Comparison of ENCODE assay signal across 9 mouse cellular contexts in the genomic region with DNA sequence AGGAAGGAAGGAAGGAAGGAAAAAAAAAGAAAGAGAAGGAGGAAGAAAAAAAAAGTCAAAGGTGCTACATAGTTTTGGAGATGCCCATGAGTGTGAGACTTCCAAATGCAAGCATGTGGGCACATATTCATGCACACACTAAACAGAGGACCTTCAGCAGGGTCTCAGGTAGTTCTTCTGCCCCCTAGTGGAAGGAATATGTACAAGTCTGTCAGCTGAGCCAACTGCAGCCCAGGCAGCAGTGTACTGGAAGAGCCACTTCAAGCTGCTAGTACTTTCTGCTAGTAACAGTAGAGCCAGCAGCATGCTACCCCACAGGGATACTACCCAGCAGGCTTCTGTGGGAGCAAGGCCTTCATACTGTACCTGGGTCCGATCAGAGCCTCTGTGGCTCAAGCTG. TPM values are rescaled to one million over a fixed set of nuclear protein-coding genes. Genes with fewer than 3 reads are reported as not detected.
DNase-seq lines count a peak whose midpoint lies in the region; ATAC-seq and TF ChIP-seq lines count a peak whose summit lies in the region.
"Had no signal": no experiment of that assay in that cellular context is flagged by ENCODE, and none has a peak within 500 bp of the region (broad histone marks: within the 10 kb centered on the region; RNA-seq: fewer than 3 reads in every experiment).

No protein-coding gene starts in this region.

- in situ Hi-C loops in ES-E14 (cut with MboI; ENCODE audit: low sequenced_read_pairs in 2 of 2, unreplicated experiment in 2 of 2): no loop called here

- peak; percentile 20 for DNase-seq in 3134 (ENCODE audit: extremely low read depth, insufficient read length, low spot score)
- DNase-seq in ES-E14 (ENCODE audit: low read depth, low spot score): peak; percentile 50
- peak; percentile 52 for DNase-seq in cerebellum, adult 8-10 months
- DNase-seq in forebrain, postnatal 0 days: peak; percentile 79
- peak; percentile 84 for DNase-seq in kidney, postnatal 0 days (ENCODE audit: low spot score)
- DNase-seq in liver, postnatal 0 days: peak; percentile 29
- no peak for DNase-seq in testis, postnatal 14 days (ENCODE audit: low spot score)

- peak; percentile 92 for ATAC-seq in forebrain, postnatal 0 days
- no peak; the same call in 1 of the 2 replicates for ATAC-seq in kidney, postnatal 0 days (replicated peaks; ENCODE audit: low FRiP score, low read depth)
- ATAC-seq in liver, postnatal 0 days: peak; percentile 54; the same call in 1 of the 2 replicates
- ATAC-seq in neutrophil, adult 5-6 weeks (ENCODE audit: extremely low read depth, insufficient number of reproducible peaks, low FRiP score, poor library complexity, severe bottlenecking): peak; percentile 42; the same call in 1 of the 2 replicates

- no peak for TF ChIP-seq EP300 in liver, postnatal 0 days (IDR thresholded peaks at IDR 0.05; ENCODE audit: low read depth)

- no peak overlapping the region for H3K9ac ChIP-seq in ES-E14 (ENCODE audit: insufficient read depth, low read depth, low read length, poor library complexity, severe bottlenecking)
- no peak overlapping the region for H3K9ac ChIP-seq in forebrain, postnatal 0 days
- H3K9ac ChIP-seq in kidney, postnatal 0 days (ENCODE audit: low read depth, low read length): no peak overlapping the region
- no peak overlapping the region for H3K9ac ChIP-seq in liver, postnatal 0 days (replicated peaks)

- peaks cover 8% of the 10 kb centered on the region; the same call in 1 of the 2 replicates for H3K36me3 ChIP-seq in ES-E14 (ENCODE audit: control insufficient read depth, insufficient read depth, low read length, poor library complexity, severe bottlenecking)
- H3K36me3 ChIP-seq in forebrain, postnatal 0 days (ENCODE audit: insufficient read depth): peaks cover 13% of the 10 kb centered on the region
- 0 out of 2 replicates have a peak, but pooled peaks cover 7% of the 10 kb centered on the region for H3K36me3 ChIP-seq in kidney, postnatal 0 days (ENCODE audit: insufficient read depth, low read length)
- H3K36me3 ChIP-seq in liver, postnatal 0 days (replicated peaks; ENCODE audit: insufficient read depth, low read length): peaks cover 7% of the 10 kb centered on the region

- 65% methylated on average over 1 of the region's 1 CpGs for WGBS in forebrain, postnatal 0 days
- WGBS in kidney, postnatal 0 days: 62% methylated on average over 1 of the region's 1 CpGs
- 79% methylated on average over 1 of the region's 1 CpGs for WGBS in liver, postnatal 0 days (ENCODE audit: insufficient replicate concordance)

- H3K4me1 ChIP-seq in ES-E14 (ENCODE audit: control insufficient read depth in 2 of 2, insufficient read depth in 2 of 2, low read length in 2 of 2, poor library complexity in 1 of 2): 0 out of 4 replicates have a peak, but pooled peaks cover 0 to 2% of the 10 kb centered on the region in 2 experiments
- H3K4me1 ChIP-seq in forebrain, postnatal 0 days (ENCODE audit: insufficient read depth): no peaks in the 10 kb centered on the region
- H3K4me1 ChIP-seq in kidney, postnatal 0 days (replicated peaks; ENCODE audit: insufficient read depth, low read length): no peaks in the 10 kb centered on the region
- no peaks in the 10 kb centered on the region for H3K4me1 ChIP-seq in liver, postnatal 0 days (ENCODE audit: insufficient read depth)

- TF ChIP-seq CTCF in forebrain, postnatal 0 days (IDR thresholded peaks at IDR 0.05; ENCODE audit: low read depth): peak; percentile 88
- peak; percentile 85 for TF ChIP-seq CTCF in kidney, postnatal 0 days (IDR thresholded peaks at IDR 0.05; ENCODE audit: low read depth)
- TF ChIP-seq CTCF in liver, postnatal 0 days (IDR thresholded peaks at IDR 0.05; ENCODE audit: low read depth): peak; percentile 83

- no peak overlapping the region for H3K27ac ChIP-seq in ES-E14 (ENCODE audit: insufficient read depth, low read depth, low read length, poor library complexity, severe bottlenecking)
- no peak overlapping the region for H3K27ac ChIP-seq in forebrain, postnatal 0 days (ENCODE audit: low read depth, low read length)
- H3K27ac ChIP-seq in kidney, postnatal 0 days: no peak overlapping the region
- no peak overlapping the region for H3K27ac ChIP-seq in liver, postnatal 0 days (ENCODE audit: low read depth)

- H3K4me2 ChIP-seq in forebrain, postnatal 0 days (ENCODE audit: low read depth): no peak overlapping the region
- no peak overlapping the region for H3K4me2 ChIP-seq in kidney, postnatal 0 days (ENCODE audit: low read length)
- no peak overlapping the region for H3K4me2 ChIP-seq in liver, postnatal 0 days (ENCODE audit: low read depth, low read length)

- no peaks in the 10 kb centered on the region for H3K9me3 ChIP-seq in ES-E14 (ENCODE audit: control insufficient read depth, insufficient read depth, low read depth, low read length)
- no peaks in the 10 kb centered on the region for H3K9me3 ChIP-seq in forebrain, postnatal 0 days (ENCODE audit: low read length)
- no peaks in the 10 kb centered on the region for H3K9me3 ChIP-seq in kidney, postnatal 0 days (replicated peaks; ENCODE audit: low read length)
- H3K9me3 ChIP-seq in liver, postnatal 0 days (ENCODE audit: low read length): no peaks in the 10 kb centered on the region

- H3K27me3 ChIP-seq in forebrain, postnatal 0 days (ENCODE audit: insufficient read depth, low read length): no peaks in the 10 kb centered on the region
- no peaks in the 10 kb centered on the region for H3K27me3 ChIP-seq in kidney, postnatal 0 days (ENCODE audit: insufficient read depth, low read length)
- H3K27me3 ChIP-seq in liver, postnatal 0 days (ENCODE audit: insufficient read depth, low read length): no peaks in the 10 kb centered on the region

- no peak overlapping the region for H3K4me3 ChIP-seq in ES-E14 (ENCODE audit: insufficient read depth in 1 of 2, low read depth in 1 of 2, low read length in 2 of 2, poor library complexity in 1 of 2, severe bottlenecking in 1 of 2)
- no peak overlapping the region for H3K4me3 ChIP-seq in forebrain, postnatal 0 days (ENCODE audit: low read depth, low read length)
- H3K4me3 ChIP-seq in kidney, postnatal 0 days (replicated peaks; ENCODE audit: low read depth, low read length): no peak overlapping the region
- H3K4me3 ChIP-seq in liver, postnatal 0 days (ENCODE audit: low read depth, low read length): no peak overlapping the region

TF ChIP-seq in ES-E14, 5 proteins besides CTCF, POLR2A, EP300 and RAD21:
- TF ChIP-seq ZNF384 (IDR thresholded peaks at IDR 0.05; ENCODE audit: low read depth, low read length) (peak; percentile 35; the same call in 1 of the 2 replicates), ZC3H11A (IDR thresholded peaks at IDR 0.05; ENCODE audit: borderline replicate concordance, low read depth, low read length) (peak; percentile 28; the same call in 1 of the 2 replicates), HCFC1 (IDR thresholded peaks at IDR 0.05; ENCODE audit: borderline replicate concordance, insufficient read depth, low read length) (no peak), MAFK (IDR thresholded peaks at IDR 0.05; ENCODE audit: insufficient read depth, low read depth, low read length) (no peak)
TF ChIP-seq in ES-E14: peak in this region for 2.

RNA-seq across cellular contexts. Expression of a gene that starts 9.5 kb away (rescaled TPM):
- 32.0 and 59.7 TPM in 2 replicates for total RNA-seq in ES-E14 (2012; rRNA removed)
- total RNA-seq in forebrain, postnatal 0 days (2014; rRNA removed): 21.2 and 22.2 TPM in 2 replicates
- 5.5 and 9.1 TPM in 2 replicates for polyA plus RNA-seq in forebrain, postnatal 0 days (2015; fragmentation: Nextera tagmentation; extraction: Ambion mirVana)
- 11.3 and 12.5 TPM in 2 replicates for polyA plus RNA-seq in kidney, postnatal 0 days (2015; fragmentation: Nextera tagmentation; extraction: Ambion mirVana)
- polyA plus RNA-seq in liver, postnatal 0 days (2015; fragmentation: Nextera tagmentation; extraction: Ambion mirVana): 3.7 and 4.1 TPM in 2 replicates
- total RNA-seq in neutrophil, adult 5-6 weeks (2017): 2.9 and 3.8 TPM in 2 replicates

RNA-seq across cellular contexts. Expression of a gene that starts 19.7 kb away (rescaled TPM):
- 0.13 TPM in 1 of 2 replicates, not detected in the other for total RNA-seq in ES-E14 (2012; rRNA removed)
- 0.08 TPM in 1 of 2 replicates, not detected in the other for total RNA-seq in forebrain, postnatal 0 days (2014; rRNA removed)
- 0.06 TPM in 1 of 2 replicates, not detected in the other for polyA plus RNA-seq in forebrain, postnatal 0 days (2015; fragmentation: Nextera tagmentation; extraction: Ambion mirVana)
- polyA plus RNA-seq in kidney, postnatal 0 days (2015; fragmentation: Nextera tagmentation; extraction: Ambion mirVana): not detected in 2 replicates
- not detected in 2 replicates for polyA plus RNA-seq in liver, postnatal 0 days (2015; fragmentation: Nextera tagmentation; extraction: Ambion mirVana)
- not detected in 2 replicates for total RNA-seq in neutrophil, adult 5-6 weeks (2017)
- polyA plus RNA-seq: heart, embryonic 14.5 days had no signal
